Mouse (Mus musculus): ENCODE data around the gene Yeats2. TPM values are rescaled to one million over a fixed set of nuclear protein-coding genes. Genes with fewer than 3 reads are reported as not detected.

The Yeats2 gene
- polyA plus RNA-seq, 1 experiment: 31.4 TPM

GRCm38 (mm10) chr16:20191161-20191882, 50.5 kb downstream of the Yeats2 start:
- DNase-seq (ENCODE audit: low read depth): no peak

DNA sequence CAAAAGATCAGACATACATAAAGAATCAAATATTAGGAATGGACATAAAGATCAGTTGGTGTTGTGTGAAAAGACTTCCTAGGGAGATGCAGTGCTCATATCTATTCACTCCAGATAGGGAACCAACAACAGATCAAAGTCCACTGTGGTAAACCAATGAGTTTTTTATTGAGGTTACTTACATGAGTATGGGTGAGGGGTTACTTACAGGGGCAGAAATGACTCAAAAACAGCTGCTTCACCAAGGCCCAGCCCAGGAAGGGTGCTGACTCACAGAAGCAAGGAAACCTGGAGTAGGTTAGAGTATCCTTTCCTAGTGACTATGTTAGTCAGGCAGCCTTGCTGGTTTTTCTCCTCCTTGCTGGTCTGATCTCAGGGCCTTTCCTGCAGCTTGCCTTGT, 51.2 kb downstream of the Yeats2 start:
- DNase-seq (ENCODE audit: low read depth): no peak

GRCm38 (mm10) chr16:20195546-20195945, 54.7 kb downstream of the Yeats2 start:
- DNase-seq (ENCODE audit: low read depth): no peak

DNA sequence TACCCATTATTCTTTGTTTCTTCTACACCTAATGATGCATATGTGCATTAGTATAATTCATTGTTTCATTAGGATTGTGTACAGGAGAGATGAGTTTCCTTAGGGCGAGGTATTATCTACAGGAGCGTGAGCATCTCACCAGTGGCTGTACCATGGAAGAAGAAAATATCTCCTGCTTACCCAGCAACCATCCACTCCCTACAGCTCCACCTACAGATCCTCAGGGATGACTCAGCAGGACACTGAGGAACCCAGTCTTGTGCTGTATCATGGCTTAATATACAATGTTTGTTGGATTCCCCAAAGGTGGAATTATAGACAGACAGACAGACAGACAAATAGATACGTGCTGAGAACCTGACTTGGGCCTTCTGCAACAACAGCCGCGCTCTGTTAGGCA, 56.1 kb downstream of the Yeats2 start:
- no peak for DNase-seq (ENCODE audit: low read depth)

- no peak for DNase-seq (ENCODE audit: low read depth)
Measured at GRCm38 (mm10) chr16:20199501-20200201, 58.8 kb downstream of the Yeats2 start.

GRCm38 (mm10) chr16:20213591-20214226, 72.8 kb downstream of the Yeats2 start:
- DNase-seq (ENCODE audit: low read depth): no peak

DNA sequence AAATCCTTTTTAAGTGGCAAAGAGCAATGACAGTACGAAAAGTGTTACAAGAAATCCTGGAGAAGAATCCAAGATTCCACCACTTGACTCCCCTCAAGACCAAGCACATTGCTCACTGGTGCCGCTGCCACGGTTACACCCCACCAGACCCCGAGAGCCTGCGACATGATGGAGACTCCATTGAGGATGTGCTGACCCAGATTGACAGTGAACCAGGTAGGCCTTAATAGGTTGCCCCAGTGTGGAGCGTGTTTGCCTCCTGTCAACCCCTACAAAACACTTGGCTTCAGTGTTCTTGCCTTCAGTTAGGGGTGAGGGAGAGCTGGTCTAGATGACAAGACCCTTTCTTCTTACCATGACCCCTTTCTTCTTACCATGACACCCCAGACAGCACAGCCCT, 81.9 kb downstream of the Yeats2 start:
- DNase-seq (ENCODE audit: low read depth): no peak

GRCm38 (mm10) chr16:20226676-20227075, 85.8 kb downstream of the Yeats2 start:
- no peak for DNase-seq (ENCODE audit: low read depth)

DNA sequence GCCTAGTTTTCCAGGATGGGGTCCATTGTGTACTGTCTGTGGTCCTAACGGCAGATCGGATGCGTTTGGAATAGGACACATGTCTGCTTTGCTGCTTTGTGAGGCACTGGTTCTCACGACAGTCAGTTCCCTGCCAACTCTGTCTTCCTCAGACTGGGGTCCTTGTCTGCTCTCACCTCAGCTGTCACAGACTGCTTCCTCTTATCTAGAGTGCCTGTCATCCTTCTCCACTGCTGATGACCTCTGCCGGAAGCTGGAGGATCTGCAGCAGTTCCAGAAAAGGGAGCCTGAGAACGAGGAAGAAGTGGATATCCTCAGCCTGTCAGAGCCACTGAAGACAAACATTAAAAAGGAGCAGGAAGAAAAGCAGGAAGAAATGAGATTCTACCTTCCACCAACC, 86.6 kb downstream of the Yeats2 start:
- DNase-seq (ENCODE audit: low read depth): no peak

DNA sequence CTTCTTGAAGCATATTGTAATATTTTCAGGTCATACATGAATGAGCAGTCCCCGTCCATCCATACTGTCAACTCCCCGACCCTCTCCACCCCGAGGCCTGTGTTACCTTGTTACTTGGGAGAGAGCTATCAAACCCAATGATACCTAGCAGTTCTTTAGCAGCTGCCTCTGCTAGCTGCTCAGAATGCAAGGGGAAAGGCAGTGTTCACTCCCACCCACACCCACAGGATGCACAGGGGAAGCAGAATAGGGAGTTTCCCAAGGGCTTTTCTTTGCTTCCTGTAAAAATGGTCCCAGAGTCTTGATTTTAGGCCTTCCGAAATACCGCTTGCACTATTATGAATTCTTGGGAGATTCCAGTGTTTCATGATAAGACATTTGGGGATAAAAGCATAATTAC, 87.3 kb downstream of the Yeats2 start:
- DNase-seq (ENCODE audit: low read depth): no peak

GRCm38 (mm10) chr16:20234406-20234805, 93.5 kb downstream of the Yeats2 start:
- DNase-seq (ENCODE audit: low read depth): no peak

DNA sequence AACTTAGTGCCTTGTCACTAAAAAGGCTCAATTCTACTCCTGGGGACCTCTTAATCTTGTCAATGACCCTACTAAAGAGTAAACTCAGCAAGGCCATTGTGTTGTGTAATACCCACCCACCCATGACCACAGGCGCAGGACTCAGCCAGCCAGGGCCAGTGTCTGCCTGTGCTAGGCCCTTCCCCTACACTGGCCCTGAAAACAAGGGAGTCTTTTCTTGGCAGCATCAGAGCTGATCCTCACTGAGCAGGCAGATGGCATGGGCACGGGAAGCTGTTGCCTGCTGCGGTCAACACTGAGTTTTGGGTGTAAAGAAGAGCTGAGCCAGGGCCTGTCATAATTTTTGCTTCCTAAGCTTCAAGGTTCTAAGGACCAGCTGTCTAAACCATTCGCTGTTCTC, 96.6 kb downstream of the Yeats2 start:
- no peak for DNase-seq (ENCODE audit: low read depth)

GRCm38 (mm10) chr16:20238646-20239045, 97.8 kb downstream of the Yeats2 start:
- no peak for DNase-seq (ENCODE audit: low read depth)

DNA sequence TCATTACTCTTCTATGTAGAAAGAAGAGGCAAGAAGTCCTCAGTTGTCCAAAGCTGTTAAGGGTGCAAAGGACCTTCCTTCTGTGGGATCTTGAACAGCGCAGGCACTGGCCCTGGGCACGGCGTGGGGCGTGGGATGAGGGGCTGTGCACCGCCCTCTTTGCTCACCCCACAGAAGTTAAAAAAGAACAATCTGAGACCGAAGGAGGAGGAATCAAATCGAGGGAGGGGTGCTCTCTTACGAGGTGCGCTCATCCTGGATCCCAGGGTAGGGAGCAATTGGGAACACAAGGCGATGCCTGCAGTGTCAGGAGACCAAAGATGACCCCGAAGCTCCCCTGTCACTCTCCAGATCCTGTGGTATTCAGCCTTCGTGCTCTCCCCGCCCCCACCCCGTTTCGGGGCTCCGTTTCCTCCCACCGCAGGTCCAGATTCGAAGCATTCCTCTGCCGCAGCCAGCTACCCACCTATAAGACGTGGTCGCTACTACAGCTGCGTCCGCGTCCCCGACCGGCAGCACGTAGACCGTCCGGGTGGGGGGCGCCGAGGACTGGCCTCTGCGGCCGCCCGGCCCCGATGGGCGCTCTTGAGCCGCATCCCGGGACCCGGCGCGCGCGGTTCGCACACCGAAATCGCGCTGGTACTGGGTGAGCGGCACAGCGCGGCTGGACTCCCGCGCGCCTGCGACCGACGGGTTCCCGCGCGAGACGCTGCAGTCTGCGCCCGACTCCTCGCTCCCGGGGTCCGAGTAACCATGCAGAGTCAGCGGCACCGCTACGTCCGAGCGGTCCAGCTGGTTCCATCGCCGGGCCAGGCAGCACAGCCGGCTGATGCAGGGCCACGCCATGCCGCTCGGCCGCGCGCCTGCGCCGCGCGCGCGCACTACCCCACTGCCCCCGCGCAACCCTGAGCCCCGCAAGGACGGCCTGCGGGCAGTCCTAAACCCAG, 99.9 kb downstream of the Yeats2 start, which contains the start of gene Map6d1:
Map6d1 (minus strand) TSS at position 891 of the 947 bp plus-strand sequence.
- no peak for DNase-seq (ENCODE audit: low read depth)

- no peak for DNase-seq (ENCODE audit: low read depth)
Measured at GRCm38 (mm10) chr16:20247103-20247502, 106.2 kb downstream of the Yeats2 start.

GRCm38 (mm10) chr16:20248442-20249174, 107.7 kb downstream of the Yeats2 start:
- no peak for DNase-seq (ENCODE audit: low read depth)

GRCm38 (mm10) chr16:20257926-20258325, 117.1 kb downstream of the Yeats2 start:
- DNase-seq (ENCODE audit: low read depth): no peak

DNA sequence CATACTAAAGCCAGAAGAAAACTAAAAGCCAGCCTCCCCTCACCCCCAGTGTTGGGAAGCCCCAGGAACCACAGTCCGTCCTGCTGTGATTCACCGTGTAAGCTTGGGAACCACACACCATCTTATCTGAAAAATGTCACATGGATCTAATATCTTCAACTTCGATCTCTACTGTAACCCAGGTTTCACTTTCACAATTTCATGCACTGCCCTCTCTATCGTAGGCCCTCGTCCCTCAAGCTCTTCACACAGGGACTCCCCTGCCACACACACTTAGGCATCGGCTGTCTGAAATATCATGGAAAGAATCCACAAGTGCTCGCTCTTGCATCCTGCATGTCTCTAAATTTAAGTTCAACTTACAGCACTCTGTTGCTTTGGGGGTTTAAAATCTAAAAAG, 124.2 kb downstream of the Yeats2 start:
- no peak for DNase-seq (ENCODE audit: low read depth)

DNA sequence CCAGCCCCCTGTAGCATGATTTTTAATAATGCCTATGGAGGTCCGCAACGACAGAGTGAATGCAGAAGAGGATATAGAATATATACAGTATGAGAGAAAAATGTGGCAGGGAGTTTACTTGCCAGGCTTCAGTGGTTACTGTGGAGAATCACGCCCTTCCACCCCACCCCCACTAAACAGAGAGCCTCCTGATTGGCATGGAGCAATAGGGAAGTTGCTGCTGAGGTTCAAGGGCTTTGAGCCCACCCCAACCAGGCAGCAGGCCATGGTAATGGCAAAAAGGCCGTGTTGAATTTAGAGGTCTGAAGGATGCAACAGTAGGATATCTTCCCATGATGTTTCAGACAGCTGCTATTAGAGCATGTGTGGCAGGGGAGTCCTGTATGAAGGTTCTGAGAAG, 130.5 kb downstream of the Yeats2 start:
- no peak for DNase-seq (ENCODE audit: low read depth)

DNA sequence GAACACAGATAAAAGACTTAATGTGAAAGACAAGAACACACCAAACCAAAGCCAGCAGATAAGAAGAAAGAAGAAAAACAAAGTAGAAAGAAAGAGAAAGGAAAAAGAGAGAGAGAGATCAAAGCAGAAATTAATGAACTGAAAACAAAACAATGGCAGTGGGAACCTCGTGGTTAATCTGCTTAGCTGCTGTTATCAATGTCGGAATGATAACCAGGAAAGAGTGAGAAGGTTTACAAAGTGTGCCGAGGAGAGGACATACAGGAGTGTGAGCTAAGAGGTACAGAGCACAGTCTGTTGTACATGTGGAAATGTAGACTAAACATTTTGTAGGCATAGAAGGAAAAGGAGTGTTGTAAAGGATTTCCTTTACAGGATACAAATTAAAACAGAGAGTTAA, 132.1 kb downstream of the Yeats2 start:
- no peak for DNase-seq (ENCODE audit: low read depth)

DNA sequence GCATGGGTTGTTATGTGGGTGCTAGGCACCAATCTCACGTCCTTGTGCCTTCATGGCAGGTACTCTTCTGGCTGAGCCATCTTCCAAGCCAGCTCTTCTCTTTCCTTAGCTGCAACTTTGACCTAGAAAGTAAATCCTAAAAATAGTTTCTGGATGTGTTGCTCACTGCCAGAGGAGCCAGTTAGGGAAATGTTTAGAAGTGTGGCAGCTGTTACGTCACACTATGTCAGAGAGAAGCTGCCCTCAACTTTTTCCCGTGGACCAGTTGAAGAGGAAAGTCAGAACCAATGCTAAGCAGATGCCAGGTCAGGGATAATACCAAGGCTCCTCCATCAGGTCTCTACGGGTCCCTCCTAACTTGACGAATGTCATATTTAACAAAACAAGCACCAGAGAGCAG, 138.5 kb downstream of the Yeats2 start:
- DNase-seq (ENCODE audit: low read depth): no peak
